Mouse (Mus musculus): ENCODE data around the gene Olfr1259. TPM values are rescaled to one million over a fixed set of nuclear protein-coding genes. Genes with fewer than 3 reads are reported as not detected.

Olfr1259 gene
- not detected in 2 replicates for polyA plus RNA-seq (2012)

DNA sequence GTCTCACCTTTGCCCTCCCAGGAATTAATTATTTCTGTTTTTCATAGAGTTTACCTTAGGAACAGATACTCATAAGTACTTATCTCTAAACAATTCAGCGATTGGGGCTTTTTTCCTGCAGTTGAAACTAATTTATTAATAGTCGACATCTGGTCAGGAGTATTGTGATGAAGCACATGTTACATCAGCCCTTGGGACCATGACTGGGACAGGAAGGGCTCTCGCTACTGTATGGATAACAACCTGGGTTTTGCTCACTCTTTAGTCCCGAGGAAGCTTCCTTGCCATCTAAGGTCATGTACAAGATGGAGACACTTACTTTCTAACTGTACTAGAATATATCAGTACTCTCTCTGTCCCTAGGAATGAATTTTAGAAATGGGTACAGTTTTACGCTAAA, at the start of gene Olfr1259:
Olfr1259 (minus strand) TSS at position 101 of the 400 bp plus-strand sequence.
- no peak for TF ChIP-seq GATA1 (IDR thresholded peaks at IDR 0.05; ENCODE audit: low read length)

GRCm38 (mm10) chr2:89990921-89991320, 42.5 kb upstream of the Olfr1259 start, which contains the start of gene Olfr1261:
Gene Olfr1261, plus strand, starts transcription at chr2:89991221.
- TF ChIP-seq GATA1 (IDR thresholded peaks at IDR 0.05; ENCODE audit: low read length): no peak

- no peak for TF ChIP-seq GATA1 (IDR thresholded peaks at IDR 0.05; ENCODE audit: low read length)
Measured at GRCm38 (mm10) chr2:89977709-89978108, 29.2 kb upstream of the Olfr1259 start.

- no peak for TF ChIP-seq GATA1 (IDR thresholded peaks at IDR 0.05; ENCODE audit: low read length)
Measured at GRCm38 (mm10) chr2:89974184-89974583, 25.7 kb upstream of the Olfr1259 start, which contains the start of gene Olfr1260. Gene Olfr1260, plus strand, starts transcription at chr2:89974340.

GRCm38 (mm10) chr2:89927009-89927408, 21.5 kb downstream of the Olfr1259 start, which contains the start of gene Olfr1258:
Gene Olfr1258, plus strand, starts transcription at chr2:89927309.
- TF ChIP-seq GATA1 (IDR thresholded peaks at IDR 0.05; ENCODE audit: low read length): no peak

Other genes with a start within 250 kb of the Olfr1259 start
- not detected in 2 replicates for gene Olfr1252, start 223.7 kb downstream of the Olfr1259 start, polyA plus RNA-seq (2012)
- gene Olfr1253, start 191.6 kb downstream of the Olfr1259 start, polyA plus RNA-seq (2012): not detected in 2 replicates
- gene Olfr1254, start 155.0 kb downstream of the Olfr1259 start, polyA plus RNA-seq (2012): not detected in 2 replicates
- not detected in 2 replicates for gene Olfr1255, start 136.6 kb downstream of the Olfr1259 start, polyA plus RNA-seq (2012)
- gene Olfr1256, start 107.1 kb downstream of the Olfr1259 start, polyA plus RNA-seq (2012): not detected in 2 replicates
- gene Olfr48, start 100.5 kb downstream of the Olfr1259 start, polyA plus RNA-seq (2012): not detected in 2 replicates
- gene Olfr1257, start 70.2 kb downstream of the Olfr1259 start, polyA plus RNA-seq (2012): not detected in 2 replicates
- not detected in 2 replicates for gene Olfr1258, start 21.4 kb downstream of the Olfr1259 start, polyA plus RNA-seq (2012)
- not detected in 2 replicates for gene Olfr1260, start 25.7 kb upstream of the Olfr1259 start, polyA plus RNA-seq (2012)
- not detected in 2 replicates for gene Olfr1261, start 42.6 kb upstream of the Olfr1259 start, polyA plus RNA-seq (2012)
- not detected in 2 replicates for gene Olfr1262, start 51.5 kb upstream of the Olfr1259 start, polyA plus RNA-seq (2012)
- not detected in 2 replicates for gene Olfr1263, start 63.5 kb upstream of the Olfr1259 start, polyA plus RNA-seq (2012)
- gene Olfr1264, start 76.9 kb upstream of the Olfr1259 start, polyA plus RNA-seq (2012): not detected in 2 replicates
- gene Olfr1265, start 86.7 kb upstream of the Olfr1259 start, polyA plus RNA-seq (2012): not detected in 2 replicates
- not detected in 2 replicates for gene Olfr140, start 114.9 kb upstream of the Olfr1259 start, polyA plus RNA-seq (2012)
- gene Olfr1269, start 172.7 kb upstream of the Olfr1259 start, polyA plus RNA-seq (2012): not detected in 2 replicates
- gene Olfr32, start 193.6 kb upstream of the Olfr1259 start, polyA plus RNA-seq (2012): not detected in 2 replicates
- not detected in 2 replicates for gene Olfr1270, start 204.4 kb upstream of the Olfr1259 start, polyA plus RNA-seq (2012)